Mouse (Mus musculus) testis, adult 2 months (tissue): Measurements from ENCODE around the gene Dglucy.

Experiments used
- CTCF ChIP-seq: fragments of 200-500 bp; IDR thresholded peaks from 2 replicates; pipeline ENCODE4 v1.5.1; 2012; ENCODE audit warnings: low read depth, mild to moderate bottlenecking, inconsistent platforms, low read length, moderate library complexity; ENCODE audit not compliant: control insufficient read depth, insufficient read depth, insufficient replicate concordance
- POLR2A ChIP-seq: fragments of 200-500 bp; IDR thresholded peaks from 2 replicates; pipeline ENCODE4 v1.6.1; 2012; ENCODE audit warnings: low read depth, mild to moderate bottlenecking, inconsistent platforms, low read length, moderate library complexity; ENCODE audit not compliant: control insufficient read depth

DNA sequence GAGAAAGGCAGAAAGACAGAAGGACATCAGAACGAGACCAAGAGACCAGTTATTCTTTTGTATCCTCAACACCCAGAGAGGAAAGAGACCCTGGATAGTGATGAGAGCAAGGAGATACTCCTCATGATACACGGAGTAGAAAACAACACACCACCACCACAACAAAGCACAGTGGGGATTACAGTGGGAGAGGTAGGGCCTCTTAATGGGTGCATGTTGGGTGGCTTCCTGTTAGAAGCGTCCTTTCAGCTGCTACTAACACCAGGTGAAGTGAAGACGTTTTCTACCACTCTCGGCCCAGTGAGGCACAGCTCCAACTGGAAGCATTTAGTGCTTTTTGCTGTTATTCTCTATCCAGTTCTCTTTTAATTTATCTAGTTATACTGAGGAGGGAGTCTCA is 128.0 kb downstream of the Dglucy start:
- no peak for TF ChIP-seq POLR2A
- no peak for TF ChIP-seq CTCF
